Mouse (Mus musculus): ENCODE results near the gene Gas7.

- TF ChIP-seq CTCF (IDR thresholded peaks at IDR 0.05; ENCODE audit: low read depth, low read length) (no peak), GATA1 (IDR thresholded peaks at IDR 0.05; ENCODE audit: borderline replicate concordance, low read length) (no peak)
Measured at GRCm38 (mm10) chr11:67568815-67569214, 113.6 kb downstream of the Gas7 start.

Measured in G1E (cell line).